In the genomic region with DNA sequence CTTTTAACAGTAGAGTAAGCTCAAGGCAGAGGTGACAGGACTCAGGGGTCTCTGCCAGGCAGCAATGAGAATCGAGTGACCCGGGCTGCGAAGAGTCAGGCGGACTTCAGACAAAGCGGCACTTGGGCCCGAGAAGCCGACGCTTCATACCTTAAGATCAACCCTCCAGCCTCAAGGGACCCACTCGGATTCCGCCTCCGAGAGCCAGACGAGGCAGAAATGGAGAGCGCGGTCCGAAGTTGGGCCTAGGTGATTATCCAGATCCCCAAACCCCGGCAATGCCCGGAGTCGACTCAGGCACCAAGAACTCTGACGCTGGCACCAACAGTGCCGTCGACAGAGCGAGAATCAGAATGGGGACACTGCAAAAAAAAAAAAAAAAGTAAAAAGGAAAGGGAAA, we compare ENCODE assay signal across 8 mouse cellular contexts. TPM values are rescaled to one million over a fixed set of nuclear protein-coding genes. Genes with fewer than 3 reads are reported as not detected.
DNase-seq lines count a peak whose midpoint lies in the region; ATAC-seq and TF ChIP-seq lines count a peak whose summit lies in the region.

No protein-coding gene starts in this region.

- peak overlapping the region; percentile 93 for H3K9ac ChIP-seq in hindbrain, embryonic 11.5 days (ENCODE audit: low read depth, low read length)

- peak overlapping the region; percentile 67 for H3K4me2 ChIP-seq in hindbrain, embryonic 11.5 days (replicated peaks; ENCODE audit: low read depth, low read length)

- peaks cover 3% of the 10 kb centered on the region; the same call in 1 of the 2 replicates for H3K4me1 ChIP-seq in cerebellum, adult 2 months (ENCODE audit: control insufficient read depth, insufficient read depth, low read length)
- peaks cover 3% of the 10 kb centered on the region; the same call in 1 of the 2 replicates for H3K4me1 ChIP-seq in hindbrain, embryonic 11.5 days (replicated peaks; ENCODE audit: control insufficient read depth, insufficient read depth, low read length)
- H3K4me1 ChIP-seq in megakaryocyte, embryonic 14.5 days, result peaks cover 22% of the 10 kb centered on the region

- H3K36me3 ChIP-seq in hindbrain, embryonic 11.5 days (ENCODE audit: control insufficient read depth, insufficient read depth, low read length), result no peaks in the 10 kb centered on the region
- H3K36me3 ChIP-seq in megakaryocyte, embryonic 14.5 days (replicated peaks; ENCODE audit: low read length), result peaks cover 30% of the 10 kb centered on the region

- H3K27me3 ChIP-seq in cerebellum, adult 2 months (ENCODE audit: control insufficient read depth, insufficient read depth, low read length), result no peaks in the 10 kb centered on the region
- no peaks in the 10 kb centered on the region for H3K27me3 ChIP-seq in hindbrain, embryonic 11.5 days (ENCODE audit: control insufficient read depth, insufficient read depth, low read length)
- no peaks in the 10 kb centered on the region for H3K27me3 ChIP-seq in megakaryocyte, embryonic 14.5 days (replicated peaks)

- WGBS in cerebellum, adult 2 months, result 0% methylated on average over 22 of the region's 22 CpGs
- WGBS in hindbrain, embryonic 11.5 days, result 0% methylated on average over 22 of the region's 22 CpGs

- no peaks in the 10 kb centered on the region for H3K9me3 ChIP-seq in hindbrain, embryonic 11.5 days (ENCODE audit: control insufficient read depth, low read length)
- no peaks in the 10 kb centered on the region for H3K9me3 ChIP-seq in megakaryocyte, embryonic 14.5 days

- TF ChIP-seq POLR2A in cerebellum, adult 2 months (IDR thresholded peaks at IDR 0.05; ENCODE audit: borderline replicate concordance, insufficient read depth, low read length), result no peak

- TF ChIP-seq CTCF in cerebellum, adult 2 months (IDR thresholded peaks at IDR 0.05; ENCODE audit: borderline replicate concordance, insufficient read depth, low read depth, low read length), result no peak

- H3K27ac ChIP-seq in cerebellum, adult 2 months (ENCODE audit: insufficient read depth, low read length), result peak overlapping the region; percentile 36
- peak overlapping the region; percentile 67 for H3K27ac ChIP-seq in hindbrain, embryonic 11.5 days (ENCODE audit: low read depth, low read length)

- H3K4me3 ChIP-seq in cerebellum, adult 2 months (replicated peaks; ENCODE audit: insufficient read depth, low read depth, low read length), result peak overlapping the region; percentile 79
- H3K4me3 ChIP-seq in hindbrain, embryonic 11.5 days (ENCODE audit: low read depth, low read length), result peak overlapping the region; percentile 77
- H3K4me3 ChIP-seq in megakaryocyte, embryonic 14.5 days (replicated peaks), result peak overlapping the region; percentile 94

- DNase-seq in cerebellum, adult 2 months, result no peak
- DNase-seq in cerebellum, postnatal 36 days, result no peak
- peak; percentile 18 to 23 for DNase-seq in right cerebral cortex, postnatal 36 days (ENCODE audit: low spot score in 2 of 2)
- DNase-seq in right cerebral cortex, postnatal 25 days, result no peak
- DNase-seq in hindbrain, embryonic 11.5 days (ENCODE audit: low spot score), result peak; percentile 65
- no peak for DNase-seq in adipocyte (ENCODE audit: low spot score)
- no peak for DNase-seq in layer of hippocampus, postnatal 10 days (ENCODE audit: low spot score in 2 of 2)

- peak; percentile 27 for ATAC-seq in hindbrain, embryonic 11.5 days (ENCODE audit: low FRiP score)

RNA-seq across cellular contexts. Expression of a gene that starts 0.3 kb away (rescaled TPM):
- 13.9 and 15.7 TPM in 2 replicates for polyA plus RNA-seq in cerebellum, adult 2 months (2012; rRNA removed)
- polyA plus RNA-seq in hindbrain, embryonic 11.5 days (2014; fragmentation: Nextera tagmentation; extraction: Ambion mirVana), result 47.1 and 47.2 TPM in 2 replicates
- 0.35 and 3.8 TPM in 2 replicates for polyA plus RNA-seq in megakaryocyte, embryonic 14.5 days (2012; ENCODE audit: insufficient read depth, low replicate concordance)
- total RNA-seq in layer of hippocampus, postnatal 10 days (2021), result 10 to 100 TPM; 21.9 to 25.9 TPM

RNA-seq across cellular contexts. Expression of a gene that starts 56.1 kb away (rescaled TPM):
- 0.03 TPM in 2 replicates for polyA plus RNA-seq in cerebellum, adult 2 months (2012; rRNA removed)
- 7.6 and 8.6 TPM in 2 replicates for polyA plus RNA-seq in hindbrain, embryonic 11.5 days (2014; fragmentation: Nextera tagmentation; extraction: Ambion mirVana)
- polyA plus RNA-seq in megakaryocyte, embryonic 14.5 days (2012; ENCODE audit: insufficient read depth, low replicate concordance), result 0.16 TPM in 1 of 2 replicates, not detected in the other
- 1 to 10 TPM in 1 of 2 experiments, under 1 TPM in 1; 0.89 to 1.1 TPM for total RNA-seq in layer of hippocampus, postnatal 10 days (2021)

Comparison
In these comparisons a context has a peak if more than half of its experiments do, and no peak if none do; other contexts are left out.
1. DNase-seq: peak in right cerebral cortex, postnatal 36 days (2 of 2) and hindbrain, embryonic 11.5 days (single experiment); none in cerebellum, adult 2 months (0 of 2), cerebellum, postnatal 36 days (0 of 2), right cerebral cortex, postnatal 25 days (single experiment), adipocyte (single experiment) and layer of hippocampus, postnatal 10 days (0 of 2).
2. Peak in every context shown above with its lines, with median percentiles within 50 percentile points of each other: H3K4me3 ChIP-seq.